Mouse (Mus musculus): Measurements from ENCODE around the gene Pik3c2g.

DNA sequence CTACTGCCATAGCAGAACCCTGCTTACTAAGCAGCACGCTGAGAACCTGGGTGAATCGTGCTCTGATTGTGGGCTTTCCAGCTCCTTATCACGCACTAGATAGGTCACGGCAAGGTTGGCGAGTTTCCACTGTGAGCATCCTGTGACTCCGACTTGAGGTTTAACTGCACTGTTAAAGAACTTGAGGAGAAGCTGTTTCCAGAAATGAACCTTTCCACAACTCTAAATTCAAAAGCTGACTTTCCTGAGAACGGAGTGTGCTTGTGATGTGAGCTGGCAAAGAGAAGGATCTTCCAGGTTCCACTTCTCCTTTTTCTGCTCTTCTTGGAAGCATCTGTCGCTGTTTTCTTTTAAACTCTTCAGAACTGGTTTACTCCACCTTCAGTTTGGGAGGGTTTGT, 170.9 kb downstream of the Pik3c2g start:
- TF ChIP-seq POLR2A (IDR thresholded peaks at IDR 0.05; ENCODE audit: low read depth, low read length) (no peak), CTCF (IDR thresholded peaks at IDR 0.05; ENCODE audit: extremely low read depth, insufficient read depth, insufficient read length, insufficient replicate concordance) (no peak)

All from spleen, adult 2 months (tissue).